Mouse (Mus musculus) layer of hippocampus, adult 11-12 months (tissue): ENCODE data around the gene Ptpn6.

Experiments
- DNase-seq: peaks from one replicate; pipeline ENCODE4 v3.0.0; 2022; ENCODE audit warnings: low spot score

Gene Ptpn6

GRCm38 (mm10) chr6:124729850-124730705, 8.4 kb downstream of the Ptpn6 start:
- DNase-seq, result no peak

GRCm38 (mm10) chr6:124728621-124729020, 9.9 kb downstream of the Ptpn6 start:
- DNase-seq, result no peak

GRCm38 (mm10) chr6:124724472-124724871, 14.0 kb downstream of the Ptpn6 start:
- no peak for DNase-seq

DNA sequence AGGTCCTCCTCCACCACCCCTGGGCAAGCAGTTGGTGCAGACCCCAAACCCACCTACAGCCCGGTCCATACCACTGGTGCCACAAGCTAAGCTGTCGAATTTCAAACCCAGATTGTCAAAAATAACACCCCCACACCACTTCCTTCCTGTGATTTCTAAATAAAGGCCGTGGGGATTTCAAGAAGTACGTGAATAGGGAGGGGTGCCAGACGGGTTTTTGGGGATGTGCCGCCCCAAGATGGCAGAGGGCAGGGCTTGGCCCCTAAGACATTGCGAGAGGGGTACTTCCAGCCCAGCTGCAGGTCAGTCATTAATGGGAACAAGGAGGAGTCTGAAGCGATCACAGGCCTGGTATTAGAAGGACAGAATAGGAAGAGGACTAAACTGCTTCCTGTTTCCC, 15.0 kb downstream of the Ptpn6 start:
- no peak for DNase-seq

- DNase-seq, result no peak
These were observed 15.5 kb downstream of the Ptpn6 start for GRCm38 (mm10) chr6:124722876-124723473.

DNA sequence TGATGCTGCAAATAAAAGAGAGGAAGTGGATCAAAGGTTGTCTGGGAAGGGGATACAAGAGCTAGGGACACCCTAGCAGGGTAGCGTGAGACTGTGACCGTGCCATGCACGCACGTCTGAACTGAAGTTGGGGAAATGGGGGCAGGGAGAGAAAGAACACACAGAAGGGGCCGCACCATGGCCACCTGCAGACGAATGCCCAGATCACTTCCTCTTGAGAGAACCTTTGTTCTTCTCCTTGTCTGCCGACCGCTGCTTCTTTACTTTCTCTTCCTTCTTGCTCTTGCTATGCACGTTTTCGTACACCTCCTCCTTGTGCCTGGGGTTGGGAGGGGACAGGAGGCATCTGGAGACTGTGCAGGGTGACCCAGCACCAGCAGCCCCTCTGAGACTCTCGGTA, 17.6 kb downstream of the Ptpn6 start:
- no peak for DNase-seq

GRCm38 (mm10) chr6:124719354-124719978, 19.0 kb downstream of the Ptpn6 start:
- no peak for DNase-seq

DNA sequence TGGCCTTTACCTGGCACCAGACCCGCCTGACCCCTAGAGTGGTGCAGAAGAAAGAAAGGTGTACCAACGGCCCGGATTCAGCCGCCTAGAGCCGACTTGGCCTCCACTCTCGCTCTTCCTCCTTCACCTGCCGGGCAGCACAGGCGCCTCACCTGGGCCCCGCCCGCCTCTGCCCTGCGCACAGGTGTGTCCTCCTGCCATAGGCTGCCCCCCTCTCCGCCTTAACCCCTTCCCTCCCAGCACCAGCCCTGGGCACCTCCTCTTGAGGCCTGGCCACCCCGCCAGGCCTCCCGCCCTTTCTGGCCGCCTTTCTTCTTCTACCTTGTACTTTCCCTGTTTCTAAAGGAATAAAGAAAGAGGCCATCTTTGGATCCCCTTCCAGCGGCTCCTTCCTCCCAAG, 19.8 kb downstream of the Ptpn6 start:
- DNase-seq, result no peak

DNA sequence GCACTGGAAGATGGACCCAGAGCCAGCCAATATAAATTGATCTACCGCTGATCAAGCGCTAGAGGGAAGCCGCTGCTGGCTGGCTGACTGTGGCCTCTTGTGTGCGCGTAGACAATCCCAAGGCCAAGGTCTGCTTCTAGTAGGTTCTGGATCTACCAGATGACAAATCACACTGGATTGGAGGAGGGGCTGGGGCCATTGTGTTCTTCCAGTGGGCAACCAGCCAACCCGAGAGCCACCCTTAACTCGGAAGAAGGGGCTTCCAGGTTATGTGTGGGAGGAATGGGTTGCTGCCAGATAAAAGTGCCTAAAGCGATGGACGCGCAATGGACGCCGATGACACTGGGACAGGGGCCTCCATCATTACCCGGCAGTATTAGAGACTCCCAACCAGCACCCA, 20.5 kb downstream of the Ptpn6 start:
- no peak for DNase-seq

GRCm38 (mm10) chr6:124716864-124717490, 21.5 kb downstream of the Ptpn6 start:
- peak; percentile 55 for DNase-seq

DNA sequence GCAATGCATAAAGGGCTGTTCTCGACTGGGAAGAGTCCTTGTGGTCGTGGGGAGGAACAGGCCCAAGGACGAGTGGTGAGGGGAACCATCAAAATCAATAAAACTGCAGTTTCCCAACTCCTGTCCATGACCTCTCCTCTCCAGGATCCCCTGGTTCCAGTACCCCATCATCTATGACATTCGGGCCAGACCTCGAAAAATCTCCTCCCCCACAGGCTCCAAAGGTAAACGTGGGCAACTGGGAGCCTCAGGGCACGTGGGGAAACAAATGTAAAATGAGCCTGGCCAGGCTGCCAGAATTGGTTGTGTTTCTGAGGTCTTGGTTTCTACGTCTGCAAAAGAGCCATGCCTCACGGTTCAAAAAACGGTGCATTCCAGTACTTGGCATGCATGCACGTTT, 25.6 kb downstream of the Ptpn6 start:
- no peak for DNase-seq

- DNase-seq, result peak; percentile 98
These were observed 26.4 kb downstream of the Ptpn6 start, which contains the start of the genes Emg1 and Phb2 for GRCm38 (mm10) chr6:124711824-124712782. Emg1 (minus strand) TSS chr6:124712178. Phb2 (plus strand) TSS chr6:124712336.

DNA sequence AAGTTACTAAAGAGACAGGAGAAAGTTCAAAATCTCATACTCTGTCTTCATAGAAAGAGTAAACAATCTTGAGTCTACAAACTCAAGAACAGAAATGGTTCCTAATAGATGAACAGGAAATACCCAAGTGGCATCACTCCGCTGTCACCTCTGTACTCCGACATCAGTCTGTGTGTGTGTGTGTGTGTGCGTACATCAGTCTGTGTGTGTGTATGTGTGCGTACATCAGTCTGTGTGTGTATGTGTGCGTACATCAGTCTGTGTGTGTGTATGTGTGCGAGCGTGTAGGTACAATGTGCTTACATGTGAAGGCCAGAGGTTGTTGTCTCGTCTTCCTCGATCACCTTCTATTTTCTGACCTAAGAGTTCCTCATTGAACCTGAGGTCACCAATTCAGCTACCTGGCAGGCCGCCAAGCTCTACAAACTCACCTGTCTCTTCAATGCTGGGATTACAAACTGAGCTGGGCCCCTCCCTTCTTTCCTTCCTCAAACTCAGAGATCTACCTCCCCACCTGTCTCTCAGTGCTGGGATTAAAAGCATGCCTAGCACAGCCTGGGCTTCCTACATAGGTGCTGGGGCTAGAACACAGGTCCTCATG, 30.1 kb downstream of the Ptpn6 start:
- no peak for DNase-seq

- DNase-seq, result no peak
These were observed 32.4 kb downstream of the Ptpn6 start for GRCm38 (mm10) chr6:124706061-124706627.

GRCm38 (mm10) chr6:124704417-124704816, 34.1 kb downstream of the Ptpn6 start:
- no peak for DNase-seq

DNA sequence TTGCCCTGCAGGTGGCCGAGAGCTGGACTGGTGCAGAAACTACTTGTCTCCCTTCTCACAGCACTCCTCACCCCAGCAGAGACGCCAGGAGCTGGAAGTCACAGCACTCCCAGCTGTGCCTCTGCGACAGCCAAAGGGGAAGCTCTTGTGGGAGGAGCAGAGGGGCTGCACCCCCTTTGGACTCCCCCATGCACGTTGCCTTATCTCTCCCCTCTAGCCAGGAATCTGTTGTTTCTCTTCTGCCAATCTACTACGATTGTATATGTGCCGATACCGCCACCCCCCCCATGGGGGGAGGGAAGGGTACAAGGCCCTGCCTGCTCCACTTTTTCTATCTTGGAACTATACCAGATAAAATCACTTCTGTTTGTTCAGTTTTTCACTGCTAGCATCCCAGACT, 34.7 kb downstream of the Ptpn6 start:
- no peak for DNase-seq

- DNase-seq, result peak; percentile 78
These were observed 35.8 kb downstream of the Ptpn6 start for GRCm38 (mm10) chr6:124702784-124703103.

DNA sequence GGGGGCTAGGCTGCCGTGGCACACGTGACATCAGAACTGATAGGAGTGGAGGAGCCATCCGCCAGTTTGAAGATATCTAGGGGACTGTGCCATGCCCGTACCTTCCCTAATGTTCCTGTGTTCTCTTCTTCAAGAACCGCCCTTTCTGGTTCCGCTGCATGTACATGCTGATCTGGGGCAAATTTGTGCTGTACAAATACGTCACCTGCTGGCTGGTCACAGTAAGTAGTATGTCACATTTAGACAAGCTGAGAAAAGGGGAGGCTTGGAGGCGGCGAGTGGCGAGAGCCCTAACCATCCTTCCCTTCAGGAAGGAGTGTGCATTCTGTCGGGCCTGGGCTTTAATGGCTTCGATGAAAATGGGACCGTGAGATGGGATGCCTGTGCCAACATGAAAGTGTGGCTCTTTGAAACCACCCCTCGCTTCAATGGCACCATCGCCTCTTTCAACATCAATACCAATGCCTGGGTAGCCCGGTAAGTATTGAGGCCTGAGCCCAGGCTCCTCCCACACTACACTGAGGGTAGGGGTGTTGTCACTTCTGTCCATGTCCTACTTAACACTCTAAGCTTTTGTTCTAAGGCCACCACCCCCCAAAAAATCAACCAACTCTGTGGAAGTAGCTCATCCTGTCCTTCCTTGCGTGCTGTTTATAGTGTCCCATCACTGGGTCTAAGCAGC, 36.3 kb downstream of the Ptpn6 start:
- no peak for DNase-seq

- no peak for DNase-seq
These were observed 37.2 kb downstream of the Ptpn6 start for GRCm38 (mm10) chr6:124701338-124701737.

DNA sequence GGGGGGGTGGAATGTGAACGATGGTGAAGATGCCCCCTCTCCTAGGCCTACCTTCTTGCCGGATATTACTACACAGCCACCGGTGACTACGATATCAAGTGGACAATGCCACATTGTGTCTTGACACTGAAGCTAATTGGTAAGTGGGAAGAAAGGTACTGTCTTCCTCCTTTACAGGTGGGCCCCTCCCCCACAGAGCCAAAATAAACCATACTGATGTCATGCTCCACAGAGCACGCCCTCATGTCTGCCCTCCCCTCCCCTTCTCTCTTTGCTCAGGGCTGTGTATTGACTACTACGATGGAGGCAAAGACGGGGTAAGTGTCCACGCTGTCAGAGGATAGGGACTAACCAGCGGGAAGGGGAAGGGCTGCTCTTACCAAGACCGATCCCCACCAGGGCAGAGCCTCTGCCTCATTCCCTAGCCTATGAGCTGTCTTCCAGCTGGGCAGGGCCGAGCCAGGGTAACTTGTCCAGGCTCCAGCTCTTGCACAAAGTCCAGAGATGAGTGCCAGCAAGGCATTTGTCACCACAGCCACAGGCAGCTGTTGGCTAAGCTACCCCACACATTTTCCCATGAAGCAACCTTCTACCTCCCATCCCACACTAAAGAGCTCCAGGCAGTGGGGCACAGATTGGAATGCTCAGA, 38.4 kb downstream of the Ptpn6 start:
- DNase-seq, result peak; percentile 75
